Mouse (Mus musculus): ENCODE results near the gene Plk2. TPM values are rescaled to one million over a fixed set of nuclear protein-coding genes. Genes with fewer than 3 reads are reported as not detected.

Gene Plk2
- polyA plus RNA-seq, 1 experiment from 2014 or later, result 265 TPM

GRCm38 (mm10) chr13:110450056-110450455 lies 55.2 kb downstream of the Plk2 start:
- 59% methylated on average over 4 of the region's 4 CpGs for WGBS
- ATAC-seq (ENCODE audit: insufficient read depth) (no peak), DNase-seq (no peak)
- Histone ChIP-seq H3K4me1 (ENCODE audit: insufficient read depth) (peaks cover 12% of the 10 kb centered on the region), H3K9ac (no peak overlapping the region), H3K4me2 (no peak overlapping the region), H3K27me3 (ENCODE audit: insufficient read depth, low read length) (no peaks in the 10 kb centered on the region), H3K27ac (ENCODE audit: low read depth) (no peak overlapping the region), H3K4me3 (ENCODE audit: low read depth, low read length) (no peak overlapping the region), H3K36me3 (ENCODE audit: insufficient read depth) (no peaks in the 10 kb centered on the region), H3K9me3 (ENCODE audit: low read depth, low read length) (no peaks in the 10 kb centered on the region)
- TF ChIP-seq CTCF (IDR thresholded peaks at IDR 0.05; ENCODE audit: low read depth), result no peak

Other genes starting within 250 kb of the Plk2 start
- 1.7 TPM in 2 replicates for gene Rab3c, start 114.0 kb upstream of the Plk2 start, polyA plus RNA-seq (2014; fragmentation: Nextera tagmentation; extraction: Ambion mirVana)
- 0.47 and 0.53 TPM in 2 replicates for gene Gapt, start 37.8 kb upstream of the Plk2 start, polyA plus RNA-seq (2014; fragmentation: Nextera tagmentation; extraction: Ambion mirVana)